Mouse (Mus musculus) testis, postnatal 14 days (tissue): ENCODE results near the gene Larp1b.

ENCODE experiments used
- DNase-seq: peaks from one replicate; pipeline ENCODE4 v3.0.0; 2021; ENCODE audit warnings: low spot score

Gene Larp1b

GRCm38 (mm10) chr3:41082885-41083789 is 133.5 kb downstream of the Larp1b start, which contains the start of gene Pgrmc2:
Gene Pgrmc2 (minus strand): TSS chr3:41083046.
- peak; percentile 99 for DNase-seq

- no peak for DNase-seq
These were observed 134.1 kb downstream of the Larp1b start for GRCm38 (mm10) chr3:41083790-41084112.

- DNase-seq: no peak
These were observed 134.8 kb downstream of the Larp1b start for GRCm38 (mm10) chr3:41084421-41084820.

- no peak for DNase-seq
These were observed 137.4 kb downstream of the Larp1b start for GRCm38 (mm10) chr3:41087071-41087470.
